Mouse (Mus musculus): ENCODE data around the gene Polr1a. TPM values are rescaled to one million over a fixed set of nuclear protein-coding genes. Genes with fewer than 3 reads are reported as not detected.

Polr1a gene
- polyA plus RNA-seq, 2 experiments: 27.1 to 31.9 TPM

- Histone ChIP-seq H3K27ac (replicated peaks; ENCODE audit: low read depth, low read length) (no peak overlapping the region), H3K27me3 (ENCODE audit: control insufficient read depth, insufficient read depth, low read length) (no peaks in the 10 kb centered on the region), H3K9me3 (ENCODE audit: control insufficient read depth, low read length) (peaks cover 9% of the 10 kb centered on the region; the same call in 1 of the 2 replicates), H3K4me1 (ENCODE audit: control insufficient read depth, insufficient read depth, low read length) (peaks cover 25% of the 10 kb centered on the region), H3K9ac (ENCODE audit: low read depth, low read length, severe bottlenecking) (no peak overlapping the region), H3K4me3 (replicated peaks; ENCODE audit: low read length) (no peak overlapping the region), H3K36me3 (ENCODE audit: control insufficient read depth, insufficient read depth, low read length) (no peaks in the 10 kb centered on the region), H3K4me2 (replicated peaks; ENCODE audit: low read depth, low read length, severe bottlenecking) (no peak overlapping the region)
- no peak for TF ChIP-seq POLR2A (IDR thresholded peaks at IDR 0.05; ENCODE audit: borderline replicate concordance, extremely low read depth, insufficient read depth, insufficient read length)
- 92% methylated on average over 3 of the region's 3 CpGs for WGBS
- DNase-seq (ENCODE audit: low spot score) (no peak), ATAC-seq (ENCODE audit: low FRiP score, low read depth) (no peak)
These were observed 86.2 kb downstream of the Polr1a start for GRCm38 (mm10) chr6:71995081-71995480.

- Histone ChIP-seq H3K36me3 (ENCODE audit: control insufficient read depth, insufficient read depth, low read length) (no peaks in the 10 kb centered on the region), H3K4me2 (replicated peaks; ENCODE audit: low read depth, low read length, severe bottlenecking) (no peak overlapping the region), H3K9me3 (ENCODE audit: control insufficient read depth, low read length) (peaks cover 9% of the 10 kb centered on the region; the same call in 1 of the 2 replicates), H3K4me1 (ENCODE audit: control insufficient read depth, insufficient read depth, low read length) (peaks cover 4% of the 10 kb centered on the region), H3K27me3 (ENCODE audit: control insufficient read depth, insufficient read depth, low read length) (no peaks in the 10 kb centered on the region), H3K4me3 (replicated peaks; ENCODE audit: low read length) (no peak overlapping the region), H3K9ac (ENCODE audit: low read depth, low read length, severe bottlenecking) (no peak overlapping the region), H3K27ac (replicated peaks; ENCODE audit: low read depth, low read length) (no peak overlapping the region)
- ATAC-seq (ENCODE audit: low FRiP score, low read depth) (no peak), DNase-seq (ENCODE audit: low spot score) (no peak)
- no peak for TF ChIP-seq POLR2A (IDR thresholded peaks at IDR 0.05; ENCODE audit: borderline replicate concordance, extremely low read depth, insufficient read depth, insufficient read length)
- 77% methylated on average over 1 of the region's 1 CpGs for WGBS
These were observed 88.4 kb downstream of the Polr1a start for GRCm38 (mm10) chr6:71997215-71997614.

- no peak for ATAC-seq (ENCODE audit: low FRiP score, low read depth)
- 81% methylated on average over 11 of the region's 11 CpGs for WGBS
These were observed 91.2 kb downstream of the Polr1a start for GRCm38 (mm10) chr6:71999917-72000512.

GRCm38 (mm10) chr6:72001220-72001777 is 92.4 kb downstream of the Polr1a start:
- Histone ChIP-seq H3K36me3 (ENCODE audit: control insufficient read depth, insufficient read depth, low read length) (no peaks in the 10 kb centered on the region), H3K9ac (ENCODE audit: low read depth, low read length, severe bottlenecking) (no peak overlapping the region), H3K27me3 (ENCODE audit: control insufficient read depth, insufficient read depth, low read length) (no peaks in the 10 kb centered on the region), H3K4me3 (replicated peaks; ENCODE audit: low read length) (no peak overlapping the region), H3K4me1 (ENCODE audit: control insufficient read depth, insufficient read depth, low read length) (no peaks in the 10 kb centered on the region), H3K4me2 (replicated peaks; ENCODE audit: low read depth, low read length, severe bottlenecking) (no peak overlapping the region), H3K9me3 (ENCODE audit: control insufficient read depth, low read length) (peaks cover 4% of the 10 kb centered on the region; the same call in 1 of the 2 replicates), H3K27ac (replicated peaks; ENCODE audit: low read depth, low read length) (no peak overlapping the region)
- no peak for ATAC-seq (ENCODE audit: low FRiP score, low read depth)
- no peak for TF ChIP-seq POLR2A (IDR thresholded peaks at IDR 0.05; ENCODE audit: borderline replicate concordance, extremely low read depth, insufficient read depth, insufficient read length)
- 94% methylated on average over 5 of the region's 5 CpGs for WGBS
- no peak for DNase-seq (ENCODE audit: low spot score)

More at GRCm38 (mm10) chr6:71999917-72000512, 91.2 kb downstream of the Polr1a start:
- H3K9ac ChIP-seq (ENCODE audit: low read depth, low read length, severe bottlenecking): no peak overlapping the region
- no peak for TF ChIP-seq POLR2A (IDR thresholded peaks at IDR 0.05; ENCODE audit: borderline replicate concordance, extremely low read depth, insufficient read depth, insufficient read length)
- no peak overlapping the region for H3K4me3 ChIP-seq (replicated peaks; ENCODE audit: low read length)
- H3K36me3 ChIP-seq (ENCODE audit: control insufficient read depth, insufficient read depth, low read length): no peaks in the 10 kb centered on the region
- H3K27ac ChIP-seq (replicated peaks; ENCODE audit: low read depth, low read length): no peak overlapping the region
- H3K4me2 ChIP-seq (replicated peaks; ENCODE audit: low read depth, low read length, severe bottlenecking): no peak overlapping the region
- H3K4me1 ChIP-seq (ENCODE audit: control insufficient read depth, insufficient read depth, low read length): no peaks in the 10 kb centered on the region
- DNase-seq (ENCODE audit: low spot score): no peak
- H3K9me3 ChIP-seq (ENCODE audit: control insufficient read depth, low read length): peaks cover 9% of the 10 kb centered on the region; the same call in 1 of the 2 replicates
- no peaks in the 10 kb centered on the region for H3K27me3 ChIP-seq (ENCODE audit: control insufficient read depth, insufficient read depth, low read length)

- Histone ChIP-seq H3K4me2 (replicated peaks; ENCODE audit: low read depth, low read length, severe bottlenecking) (no peak overlapping the region), H3K4me3 (replicated peaks; ENCODE audit: low read length) (no peak overlapping the region), H3K27ac (replicated peaks; ENCODE audit: low read depth, low read length) (no peak overlapping the region), H3K9ac (ENCODE audit: low read depth, low read length, severe bottlenecking) (no peak overlapping the region), H3K4me1 (ENCODE audit: control insufficient read depth, insufficient read depth, low read length) (no peaks in the 10 kb centered on the region), H3K27me3 (ENCODE audit: control insufficient read depth, insufficient read depth, low read length) (no peaks in the 10 kb centered on the region), H3K9me3 (ENCODE audit: control insufficient read depth, low read length) (no peaks in the 10 kb centered on the region), H3K36me3 (ENCODE audit: control insufficient read depth, insufficient read depth, low read length) (no peaks in the 10 kb centered on the region)
- 77% methylated on average over 3 of the region's 3 CpGs for WGBS
- DNase-seq (ENCODE audit: low spot score) (no peak), ATAC-seq (ENCODE audit: low FRiP score, low read depth) (no peak)
- TF ChIP-seq POLR2A (IDR thresholded peaks at IDR 0.05; ENCODE audit: borderline replicate concordance, extremely low read depth, insufficient read depth, insufficient read length): no peak
These were observed 98.8 kb downstream of the Polr1a start for GRCm38 (mm10) chr6:72007411-72008212.
